Mouse (Mus musculus) left cerebral cortex, postnatal 4 days (tissue): Measurements from ENCODE around the gene Inpp5b. TPM values are rescaled to one million over a fixed set of nuclear protein-coding genes. Genes with fewer than 3 reads are reported as not detected.
"Not testable (repeated sequence)": the region's sequence is repeated elsewhere in the genome, so short reads cannot be mapped to it uniquely, and the experiment has no call there.

ENCODE experiments used
- DNase-seq: peaks from one replicate; pipeline ENCODE4 v3.0.0-alpha.2; 2022
- intact Hi-C: fragments of 180-260 bp; cut with DNase I; formaldehyde crosslinking; loops from one replicate; pipeline ENCODE4 v1.15.1; 2025
- total RNA-seq, 2 experiments: library from RNA; stranded (reverse); gene quantifications; 2 replicates each; pipeline ENCODE4 v1.2.3; 2021

The Inpp5b gene
- 10 to 100 TPM; 30.4 to 33.6 TPM for total RNA-seq

DNA sequence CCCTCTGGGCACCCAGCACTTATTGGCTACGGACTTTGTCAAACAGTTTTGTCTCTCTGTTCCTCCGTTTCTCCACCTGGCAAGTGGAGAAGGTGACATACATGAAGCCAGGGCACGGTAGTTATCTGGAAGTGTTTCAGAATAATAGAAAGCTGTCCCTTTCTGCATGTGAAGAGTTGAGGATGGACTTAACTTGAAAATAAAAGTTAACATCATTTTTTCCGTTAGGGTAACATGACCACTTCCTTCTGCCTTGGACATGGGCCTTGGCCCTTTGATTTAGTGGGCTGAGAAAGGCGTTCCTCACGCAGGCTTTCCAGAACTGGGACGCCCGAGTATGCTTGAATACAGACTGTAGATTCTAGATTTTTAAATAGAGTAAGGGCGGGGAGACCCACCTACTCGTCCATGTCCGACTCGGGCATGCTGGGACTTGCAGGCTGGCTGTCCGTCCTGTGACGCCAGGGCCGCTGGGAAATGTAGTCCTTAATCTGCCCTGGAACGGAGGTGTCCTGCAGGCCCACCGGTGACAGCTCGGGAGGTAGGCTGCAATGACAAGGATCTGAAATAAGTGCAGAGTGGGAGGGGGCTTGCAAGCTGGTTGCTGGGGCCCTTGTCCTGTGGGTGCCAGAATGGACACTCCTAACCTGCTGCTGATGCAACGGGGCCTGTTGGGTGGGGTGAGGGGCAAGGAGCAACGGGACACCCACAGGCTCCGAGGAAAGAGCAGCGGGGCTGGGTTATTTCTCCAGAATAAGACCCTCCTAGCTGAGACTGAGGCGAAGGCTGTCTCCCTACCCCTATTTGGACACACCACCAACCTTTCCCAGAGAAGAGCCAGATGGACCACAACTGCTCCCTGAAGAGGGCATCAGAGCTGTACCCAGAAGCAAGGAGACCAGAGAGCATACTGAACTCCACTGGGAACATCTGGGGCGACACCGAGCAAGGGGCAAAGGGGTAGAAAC is at the start of gene Inpp5b:
Gene Inpp5b, plus strand, starts transcription at position 475 of the 968 bp plus-strand sequence.
- DNase-seq, result peak; percentile 80
- intact Hi-C loops, result no loop called here

GRCm38 (mm10) chr4:124692416-124692861 is 49.2 kb upstream of the Inpp5b start:
- DNase-seq, result no peak
- intact Hi-C loops, result no loop called here

- peak; percentile 85 for DNase-seq
- intact Hi-C loops, result no loop called here
These were observed 48.3 kb upstream of the Inpp5b start, which contains the start of gene Utp11 for GRCm38 (mm10) chr4:124693135-124693894. Utp11 (minus strand) TSS chr4:124693600.

DNA sequence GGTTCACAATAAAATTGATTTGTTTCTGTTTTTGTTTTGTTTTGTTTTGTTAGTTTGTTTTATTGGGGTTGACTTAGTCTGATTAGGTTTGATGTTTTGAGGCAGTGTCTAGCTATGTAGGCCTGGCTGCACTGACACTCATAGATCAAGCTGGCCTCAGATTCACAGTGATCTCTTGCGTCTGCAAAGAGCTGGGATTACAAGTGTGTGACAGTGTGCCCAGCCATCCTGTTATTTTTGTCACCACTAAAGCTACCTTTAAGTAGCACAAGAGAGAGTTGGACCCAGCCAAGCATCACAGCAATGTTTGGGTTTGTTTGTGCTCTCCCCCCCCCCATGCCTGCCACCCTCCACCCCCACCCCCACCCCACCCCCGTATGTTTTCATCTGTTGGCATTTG is 47.1 kb upstream of the Inpp5b start:
- intact Hi-C loops, result no loop called here
- DNase-seq, result no peak

DNA sequence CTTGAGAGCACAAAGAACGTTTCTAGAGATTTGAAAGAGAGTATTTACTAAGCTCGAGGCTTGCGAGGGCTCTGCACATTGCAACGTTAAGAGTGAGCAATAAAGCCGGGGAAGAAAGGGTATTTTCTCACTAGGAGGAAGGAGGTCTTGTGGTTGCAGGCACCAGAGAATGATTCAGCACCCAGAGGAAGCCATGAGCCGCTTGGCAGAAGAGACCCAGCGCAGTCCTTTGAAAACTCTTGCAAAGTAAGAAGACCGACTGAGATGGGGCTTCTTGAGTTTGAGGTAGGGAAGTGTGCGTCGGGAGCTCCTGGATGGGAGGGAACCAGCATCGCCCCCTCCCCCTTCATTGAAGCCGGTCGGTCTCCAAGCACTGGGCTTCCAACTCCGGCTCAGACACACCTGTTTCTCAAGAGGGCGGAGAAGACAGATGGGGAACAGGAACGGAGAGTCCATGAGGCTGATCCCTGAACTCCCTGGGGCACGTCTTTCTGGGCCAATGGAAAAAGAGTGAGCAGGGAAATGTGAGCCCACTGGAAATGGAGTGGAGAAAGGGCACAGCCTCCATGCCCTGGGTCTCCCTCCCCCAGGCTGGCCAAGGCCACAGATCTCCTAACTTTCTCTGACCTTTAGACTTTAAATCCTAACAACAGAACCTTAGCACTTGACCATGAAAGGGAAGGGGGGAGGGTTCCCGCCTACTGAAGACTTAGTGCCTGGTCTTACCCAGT is 45.7 kb upstream of the Inpp5b start:
- DNase-seq, result no peak
- intact Hi-C loops, result no loop called here

GRCm38 (mm10) chr4:124699791-124700190 is 41.9 kb upstream of the Inpp5b start:
- intact Hi-C loops, result no loop called here
- DNase-seq, result no peak

DNA sequence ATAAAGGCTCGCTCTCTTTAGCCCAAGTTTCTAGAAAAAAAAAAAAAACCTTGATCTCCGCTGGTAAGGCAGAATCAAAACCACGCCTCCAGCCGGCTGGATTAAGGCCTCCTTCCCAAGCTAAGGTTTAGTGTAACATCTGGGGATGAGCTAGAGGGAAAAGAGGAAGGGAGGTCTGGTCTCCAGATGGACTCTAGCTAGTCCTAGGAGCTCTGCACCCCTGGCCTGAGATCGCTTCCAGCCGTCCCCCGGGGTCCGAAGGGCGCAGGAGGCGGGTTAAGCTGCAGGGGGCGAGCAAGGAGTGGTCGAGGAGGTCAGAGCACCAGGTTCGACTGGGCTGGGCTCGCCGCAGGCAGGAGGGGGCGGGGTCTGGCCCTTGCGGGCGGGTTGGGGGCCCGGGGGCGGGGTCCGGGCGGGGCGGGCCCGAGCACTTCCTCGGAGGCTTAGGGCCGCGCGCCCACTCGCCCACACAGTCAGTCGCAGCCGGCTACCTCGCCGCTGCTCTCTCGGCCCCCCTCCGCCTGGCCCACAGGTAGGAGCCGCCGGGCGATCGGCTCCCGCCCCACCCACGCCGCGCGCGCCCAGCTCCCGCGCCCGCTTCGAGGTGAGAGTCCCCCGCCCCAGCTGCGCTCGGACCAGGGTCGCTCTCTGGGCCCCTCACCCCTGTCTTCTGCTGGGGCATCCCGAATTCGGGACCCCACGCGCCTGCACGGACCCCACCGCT is 41.2 kb upstream of the Inpp5b start, which contains the start of gene Fhl3:
Gene Fhl3, plus strand, starts transcription at position 454 of the 724 bp plus-strand sequence.
- peak; percentile 51 for DNase-seq

DNA sequence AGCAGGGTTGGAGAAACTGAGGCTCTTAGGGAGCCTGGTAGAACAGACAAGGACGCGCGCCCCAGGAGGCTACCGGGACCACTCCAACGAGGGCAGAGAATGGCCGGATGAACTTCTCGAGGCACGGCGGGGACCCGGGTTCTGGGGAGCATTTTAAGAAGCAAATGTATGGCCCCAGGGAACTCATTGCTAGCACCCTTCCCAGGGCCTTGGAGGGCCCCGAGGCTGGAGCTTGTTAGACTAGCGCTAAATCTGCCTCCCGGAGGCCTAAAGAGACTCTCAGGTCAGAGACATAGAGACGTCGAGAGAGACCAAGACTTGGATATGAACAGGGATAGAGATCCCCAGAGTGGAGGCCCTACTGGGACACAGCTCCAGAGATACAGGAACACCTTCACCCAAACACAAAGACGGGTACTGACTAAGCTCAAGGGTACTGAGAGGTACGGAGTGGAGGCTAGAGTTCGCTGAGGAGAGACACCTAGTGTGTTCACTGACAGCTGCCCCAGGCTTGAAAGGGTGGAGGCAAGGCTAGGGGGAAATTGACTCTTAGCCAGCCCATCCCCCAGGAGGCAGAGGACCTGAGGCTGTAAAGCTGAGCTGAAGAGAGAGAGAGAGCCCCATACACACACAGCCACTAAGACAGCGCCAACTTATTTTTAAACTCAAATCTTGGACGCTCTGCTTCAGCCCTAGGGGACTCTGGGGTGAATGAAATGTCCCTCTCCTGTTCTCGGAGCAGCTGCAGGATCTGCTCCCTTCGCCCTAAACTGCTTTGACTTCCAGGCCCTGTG is 40.4 kb upstream of the Inpp5b start:
- peak; percentile 80 for DNase-seq
- intact Hi-C loops, result no loop called here

More for the DNA sequence above, 41.2 kb upstream of the Inpp5b start, which contains the start of gene Fhl3:
- intact Hi-C loops, result no loop called here

DNA sequence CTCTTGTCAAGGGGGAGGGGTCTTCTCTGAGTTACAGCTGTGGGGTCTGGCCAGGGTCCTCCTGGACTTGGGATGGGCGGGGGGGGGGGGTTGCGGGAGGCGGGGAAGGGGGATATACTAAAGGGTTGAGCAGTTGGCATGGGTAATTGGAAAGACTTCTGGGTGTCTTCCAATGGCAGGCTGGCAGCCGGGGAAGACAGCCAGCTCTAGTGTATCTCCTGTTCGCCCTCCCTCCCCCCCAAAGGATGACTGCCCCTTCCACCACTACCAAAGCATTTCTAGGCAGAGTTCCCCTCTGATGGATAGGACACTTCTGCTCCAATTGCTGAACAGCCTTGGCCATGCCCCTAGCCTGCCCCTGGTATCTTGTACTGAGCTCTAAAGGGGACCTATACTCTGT is 39.7 kb upstream of the Inpp5b start:
- intact Hi-C loops, result no loop called here
- peak; percentile 84 for DNase-seq

DNA sequence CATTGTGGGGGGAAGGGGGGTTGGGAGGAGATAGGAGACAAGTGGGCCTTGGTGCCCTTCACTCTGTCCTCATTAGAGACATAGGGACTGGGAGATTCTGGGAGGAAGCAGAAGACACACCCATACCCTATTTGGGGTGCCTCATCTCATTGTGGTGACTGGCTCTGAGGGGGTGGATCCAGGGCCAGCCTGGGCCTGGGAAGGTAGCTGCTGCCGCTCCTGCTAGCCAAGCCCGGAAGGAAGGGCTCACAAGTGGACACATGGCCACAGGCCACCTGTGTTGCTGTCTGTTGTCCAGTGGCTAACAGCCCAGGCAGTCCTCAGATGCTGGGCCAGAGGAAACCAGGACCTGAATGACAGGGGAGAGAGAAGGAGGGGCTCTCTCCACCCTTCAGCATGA is 38.2 kb upstream of the Inpp5b start:
- no peak for DNase-seq
- intact Hi-C loops, result no loop called here

- DNase-seq, result no peak
- intact Hi-C loops, result no loop called here
These were observed 37.5 kb upstream of the Inpp5b start for GRCm38 (mm10) chr4:124703881-124704796.

DNA sequence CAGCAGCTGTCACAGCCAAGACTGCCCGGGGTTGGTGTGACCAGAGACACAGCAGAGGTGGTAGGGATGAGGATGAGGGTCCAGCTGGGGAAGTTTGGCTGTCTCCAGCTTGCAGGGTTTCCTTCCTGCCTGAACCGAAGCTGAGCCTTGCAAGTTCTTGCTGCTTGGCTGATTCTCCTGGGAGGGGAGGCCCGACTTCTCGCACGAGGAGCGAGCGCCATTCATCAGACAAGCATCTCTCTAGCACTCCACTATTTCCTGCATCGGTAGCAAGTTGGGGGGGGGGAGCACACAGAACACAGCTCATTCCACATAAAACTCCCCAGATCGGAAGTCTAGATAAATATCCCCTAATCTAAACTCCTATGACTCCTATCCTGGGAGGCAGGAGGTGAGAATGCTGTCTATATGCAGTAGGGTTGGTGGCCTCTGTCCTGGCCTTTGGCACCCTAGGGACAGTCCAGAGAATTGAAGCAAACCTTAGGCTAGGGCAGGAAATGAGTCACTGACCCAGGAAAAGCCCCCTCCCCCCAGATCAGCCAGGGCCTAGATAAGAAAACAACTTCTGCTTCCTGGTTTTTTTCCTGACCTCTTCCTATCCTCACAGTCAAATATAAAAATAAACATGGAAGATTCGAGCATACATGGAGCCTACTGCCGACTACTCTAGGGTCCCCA is 36.7 kb upstream of the Inpp5b start:
- DNase-seq, result peak; percentile 21
- intact Hi-C loops, result no loop called here

GRCm38 (mm10) chr4:124705661-124706269 is 35.9 kb upstream of the Inpp5b start:
- intact Hi-C loops, result no loop called here
- no peak for DNase-seq

GRCm38 (mm10) chr4:124707381-124708199 is 34.1 kb upstream of the Inpp5b start:
- intact Hi-C loops, DNase-seq: not testable (repeated sequence)

- DNase-seq, intact Hi-C loops: not testable (repeated sequence)
These were observed 33.5 kb upstream of the Inpp5b start for GRCm38 (mm10) chr4:124708200-124708517.
